Mouse (Mus musculus) intestine, embryonic 15.5 days (tissue): ENCODE data around the gene Tcirg1. TPM values are rescaled to one million over a fixed set of nuclear protein-coding genes. Genes with fewer than 3 reads are reported as not detected.

Source experiments
- ATAC-seq: fragments of 200-750 bp; cut with Nextera tagmentation; 2 replicates; pipeline ENCODE4 v1.8.0; 2017; ENCODE audit warnings: moderate TSS enrichment, moderate library complexity
- H3K27ac ChIP-seq: fragments of 300-500 bp; sonication (generic); 2 replicates; pipeline ENCODE4 v1.5.1; 2015; ENCODE audit warnings: mild to moderate bottlenecking, inconsistent platforms
- H3K27me3 ChIP-seq: fragments of 300-500 bp; sonication (generic); replicated peaks from 2 replicates; pipeline ENCODE4 v1.6.1; 2015; ENCODE audit warnings: inconsistent platforms
- H3K36me3 ChIP-seq: fragments of 300-500 bp; sonication (generic); 2 replicates; pipeline ENCODE4 v1.6.1; 2015; ENCODE audit warnings: inconsistent platforms
- H3K4me1 ChIP-seq: fragments of 300-500 bp; sonication (generic); replicated peaks from 2 replicates; pipeline ENCODE4 v1.6.1; 2015; ENCODE audit warnings: inconsistent platforms
- H3K4me2 ChIP-seq: fragments of 300-500 bp; sonication (generic); replicated peaks from 2 replicates; pipeline ENCODE4 v1.6.1; 2015; ENCODE audit warnings: mild to moderate bottlenecking, inconsistent platforms
- H3K4me3 ChIP-seq: fragments of 300-500 bp; sonication (generic); replicated peaks from 2 replicates; pipeline ENCODE4 v1.5.1; 2015; ENCODE audit warnings: inconsistent platforms
- H3K9ac ChIP-seq: fragments of 300-500 bp; sonication (generic); 2 replicates; pipeline ENCODE4 v1.6.1; 2015; ENCODE audit warnings: inconsistent platforms
- H3K9me3 ChIP-seq: fragments of 300-500 bp; sonication (generic); 2 replicates; pipeline ENCODE4 v1.6.1; 2016; ENCODE audit warnings: inconsistent platforms
- WGBS: fragments of 180-500 bp; shearing (Covaris S2); methylation state at CpG from one replicate; pipeline ENCODE4 v1.1.7; 2015; 5-methylcytosine and 5-hydroxymethylcytosine counted together
- polyA plus RNA-seq: library from polyadenylated mRNA; unstranded; fragments of >200 nt; fragmentation: Nextera tagmentation; extraction: Ambion mirVana; gene quantifications from 2 replicates; pipeline ENCODE4 v1.2.1, GENCODE M21; 2015

The Tcirg1 gene
- polyA plus RNA-seq, 1 experiment from 2014 or later: 50.9 TPM

DNA sequence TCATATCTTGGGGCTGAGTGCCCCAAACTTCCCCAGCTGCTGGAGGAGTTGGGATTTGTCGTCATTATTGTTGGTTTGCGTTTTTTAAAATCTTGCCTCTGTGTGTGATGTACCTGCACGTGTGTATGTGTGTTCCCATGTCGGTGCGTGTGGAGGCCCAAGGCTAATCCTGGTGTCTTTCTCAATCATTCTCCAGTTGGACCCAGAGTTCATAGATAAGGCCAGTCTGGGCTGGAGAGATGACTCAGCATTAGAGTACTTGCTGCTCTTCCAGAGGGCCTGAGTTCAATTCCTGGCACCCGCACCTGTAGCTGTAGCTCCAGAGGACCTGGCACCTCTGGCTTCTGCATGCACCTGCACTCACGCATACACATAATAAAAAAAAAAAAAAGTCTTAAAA, 17.9 kb upstream of the Tcirg1 start:
- Histone ChIP-seq H3K27me3 (no peaks in the 10 kb centered on the region), H3K4me2 (no peak overlapping the region), H3K4me3 (no peak overlapping the region), H3K36me3 (no peaks in the 10 kb centered on the region), H3K27ac (no peak overlapping the region), H3K4me1 (peaks cover 17% of the 10 kb centered on the region), H3K9ac (no peak overlapping the region), H3K9me3 (no peaks in the 10 kb centered on the region)
- 92% methylated on average over 7 of the region's 7 CpGs for WGBS
- ATAC-seq: no peak

DNA sequence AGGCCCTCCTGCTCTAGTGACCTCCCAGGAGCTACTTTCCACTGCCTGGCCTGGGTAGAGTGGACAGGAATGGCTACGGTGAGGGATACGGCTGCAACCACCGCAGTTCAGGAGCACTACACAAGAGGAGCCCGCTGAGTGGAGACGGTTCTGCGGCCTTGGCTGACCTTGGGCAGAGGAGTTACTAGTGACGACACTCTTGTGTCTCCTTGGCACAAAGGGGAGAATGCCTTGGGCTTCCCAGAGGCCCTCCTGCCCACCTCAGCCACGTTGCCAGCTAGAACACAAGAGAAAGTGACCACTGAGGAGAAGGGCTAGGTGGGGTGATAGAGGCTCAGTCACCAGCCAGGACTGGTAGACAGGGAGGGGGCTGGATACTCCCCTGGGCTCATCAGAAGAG, 17.3 kb upstream of the Tcirg1 start:
- ATAC-seq: no peak
- peak overlapping the region; percentile 59; the same call in 1 of the 2 replicates for H3K27ac ChIP-seq
- no peak overlapping the region for H3K4me2 ChIP-seq
- H3K9me3 ChIP-seq: no peaks in the 10 kb centered on the region
- no peaks in the 10 kb centered on the region for H3K36me3 ChIP-seq
- H3K4me3 ChIP-seq: no peak overlapping the region
- 83% methylated on average over 8 of the region's 8 CpGs for WGBS
- peaks cover 10% of the 10 kb centered on the region for H3K4me1 ChIP-seq
- no peaks in the 10 kb centered on the region for H3K27me3 ChIP-seq
- no peak overlapping the region for H3K9ac ChIP-seq

DNA sequence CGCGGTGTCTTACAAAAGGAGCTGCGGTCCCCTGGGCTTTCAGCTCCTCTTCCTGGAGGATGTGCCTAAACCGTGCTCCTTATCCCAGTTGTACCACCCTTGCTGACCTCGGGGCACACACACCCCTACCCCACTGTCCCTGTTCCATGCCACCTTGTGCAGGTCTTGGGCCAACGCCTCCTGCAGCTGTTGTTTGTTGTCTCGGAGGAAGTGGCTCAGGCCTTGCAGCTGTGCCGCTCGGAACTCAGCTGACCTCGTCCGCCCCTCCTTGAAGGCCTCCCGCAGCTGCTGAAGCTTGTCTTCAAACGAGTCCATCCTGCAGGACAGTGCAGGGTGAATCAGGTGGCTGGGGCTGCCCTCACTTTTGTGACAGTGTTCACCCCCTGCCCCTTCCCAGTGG, 16.7 kb upstream of the Tcirg1 start:
- no peaks in the 10 kb centered on the region for H3K36me3 ChIP-seq
- H3K4me1 ChIP-seq: peaks cover 7% of the 10 kb centered on the region
- H3K27ac ChIP-seq: peak overlapping the region; percentile 59
- peak; percentile 35; the same call in 1 of the 2 replicates for ATAC-seq
- H3K9ac ChIP-seq: no peak overlapping the region
- H3K27me3 ChIP-seq: no peaks in the 10 kb centered on the region
- no peak overlapping the region for H3K4me3 ChIP-seq
- no peak overlapping the region for H3K4me2 ChIP-seq
- WGBS: 51% methylated on average over 13 of the region's 13 CpGs
- no peaks in the 10 kb centered on the region for H3K9me3 ChIP-seq

DNA sequence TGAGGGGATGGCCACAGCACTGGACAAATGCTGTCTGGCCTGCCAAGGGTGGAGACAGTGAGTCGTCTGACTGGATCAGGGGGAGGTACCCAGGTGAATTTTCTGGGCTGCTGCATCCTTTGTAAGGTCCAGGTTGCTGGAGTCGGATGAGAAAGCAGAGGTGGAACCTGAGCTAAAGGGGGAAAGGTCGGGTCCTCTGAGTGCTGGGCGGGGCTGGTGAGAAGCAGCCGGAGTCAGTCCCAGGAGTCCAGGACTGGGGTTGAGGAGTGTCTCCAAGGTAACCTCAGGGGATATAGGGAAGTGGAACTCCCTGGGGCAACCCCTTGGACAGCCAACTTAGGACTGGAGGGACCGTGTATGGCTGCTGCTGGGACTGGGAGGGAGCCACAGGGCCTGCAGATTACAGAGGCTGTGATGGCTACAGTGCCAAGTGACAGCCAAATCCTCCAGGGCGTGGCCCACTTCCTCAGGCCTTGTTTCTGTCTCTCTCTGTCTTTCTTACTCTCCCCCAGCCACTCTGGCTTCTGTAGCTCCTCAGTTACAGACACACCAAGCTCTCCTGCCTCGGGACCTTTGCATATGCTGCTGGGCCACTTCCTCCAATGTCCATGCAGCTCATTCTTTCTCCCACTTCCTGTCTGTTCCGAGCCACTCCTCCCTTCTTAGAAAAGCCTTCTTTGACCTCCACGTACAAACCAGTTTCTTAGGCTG, 15.9 kb upstream of the Tcirg1 start:
- Histone ChIP-seq H3K9ac (no peak overlapping the region), H3K27ac (peak overlapping the region; percentile 59; the same call in 1 of the 2 replicates), H3K4me2 (no peak overlapping the region), H3K4me3 (no peak overlapping the region), H3K36me3 (no peaks in the 10 kb centered on the region), H3K9me3 (no peaks in the 10 kb centered on the region), H3K4me1 (peaks cover 7% of the 10 kb centered on the region), H3K27me3 (no peaks in the 10 kb centered on the region)
- peak; percentile 46 for ATAC-seq
- 48% methylated on average over 10 of the region's 10 CpGs for WGBS

DNA sequence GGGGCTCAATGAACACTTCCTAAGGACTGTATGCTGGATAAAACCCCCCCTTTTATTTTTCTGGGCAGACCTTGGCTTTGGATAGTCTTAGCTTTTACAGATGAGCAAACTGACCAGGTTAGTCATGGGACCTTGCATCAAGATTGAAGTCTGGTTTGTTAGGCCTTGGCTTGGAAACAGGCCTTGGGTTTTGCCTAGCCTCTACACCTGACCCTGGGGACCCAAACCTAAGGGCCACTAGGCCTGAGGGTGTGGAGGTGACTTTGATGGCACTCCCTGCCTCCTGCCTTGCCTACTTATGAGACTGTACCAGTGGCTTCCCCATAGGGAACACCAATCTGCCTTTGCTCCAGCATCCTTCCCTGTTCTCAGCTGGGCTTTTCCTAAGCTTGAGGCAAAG, 13.0 kb upstream of the Tcirg1 start:
- no peak overlapping the region for H3K4me3 ChIP-seq
- no peak overlapping the region for H3K27ac ChIP-seq
- no peak overlapping the region for H3K9ac ChIP-seq
- H3K4me1 ChIP-seq: peaks cover 7% of the 10 kb centered on the region
- H3K9me3 ChIP-seq: no peaks in the 10 kb centered on the region
- ATAC-seq: no peak
- H3K27me3 ChIP-seq: no peaks in the 10 kb centered on the region
- H3K4me2 ChIP-seq: no peak overlapping the region
- no peaks in the 10 kb centered on the region for H3K36me3 ChIP-seq

DNA sequence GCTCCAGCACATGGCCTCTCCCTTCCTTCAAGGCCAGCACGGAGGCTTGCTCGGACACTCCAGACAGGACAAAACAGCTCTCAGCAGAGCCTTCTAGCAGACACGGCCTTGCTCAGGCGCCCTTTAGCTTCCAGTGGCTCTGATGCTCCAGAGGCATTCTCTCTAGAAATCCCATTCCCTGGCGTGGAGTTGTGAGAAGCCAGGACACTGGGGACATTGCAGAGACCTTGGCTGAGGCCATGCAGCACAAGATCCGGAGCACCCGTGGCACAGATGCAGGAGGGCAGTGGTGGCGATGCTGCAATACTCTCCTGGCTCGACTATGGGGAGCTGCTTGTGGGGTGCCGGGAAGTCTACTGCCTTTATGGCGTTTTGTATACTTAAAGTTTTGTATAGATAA, 9.8 kb upstream of the Tcirg1 start:
- H3K4me3 ChIP-seq: no peak overlapping the region
- peaks cover 12% of the 10 kb centered on the region for H3K4me1 ChIP-seq
- ATAC-seq: no peak
- no peaks in the 10 kb centered on the region for H3K36me3 ChIP-seq
- H3K27ac ChIP-seq: no peak overlapping the region
- no peak overlapping the region for H3K9ac ChIP-seq
- no peak overlapping the region for H3K4me2 ChIP-seq
- WGBS: 71% methylated on average over 11 of the region's 11 CpGs
- no peaks in the 10 kb centered on the region for H3K27me3 ChIP-seq
- no peaks in the 10 kb centered on the region for H3K9me3 ChIP-seq

DNA sequence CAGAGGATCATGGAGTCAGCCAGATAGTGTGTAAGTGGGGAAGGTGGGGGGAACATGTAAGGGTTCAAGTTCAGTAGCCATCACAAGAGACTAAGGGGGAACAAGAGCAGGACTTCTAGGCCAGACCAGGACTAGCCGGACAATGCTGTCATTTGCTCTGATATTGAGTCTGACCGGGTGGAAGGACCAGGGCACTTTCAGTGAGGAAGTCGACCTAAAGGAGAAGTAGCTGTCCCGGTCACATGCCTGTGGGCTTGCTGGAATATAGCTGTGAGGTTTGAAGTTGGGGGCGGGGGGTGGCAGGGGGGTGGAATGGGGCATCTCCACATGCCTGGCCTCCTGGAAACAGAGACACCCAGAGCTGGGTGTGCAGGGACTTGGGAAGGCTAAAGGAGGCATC, 7.6 kb upstream of the Tcirg1 start:
- H3K9me3 ChIP-seq: no peaks in the 10 kb centered on the region
- H3K4me3 ChIP-seq: no peak overlapping the region
- WGBS: 84% methylated on average over 5 of the region's 5 CpGs
- H3K36me3 ChIP-seq: peaks cover 7% of the 10 kb centered on the region
- ATAC-seq: no peak
- H3K27ac ChIP-seq: no peak overlapping the region
- H3K4me1 ChIP-seq: peaks cover 16% of the 10 kb centered on the region
- H3K9ac ChIP-seq: no peak overlapping the region
- no peaks in the 10 kb centered on the region for H3K27me3 ChIP-seq
- H3K4me2 ChIP-seq: no peak overlapping the region

DNA sequence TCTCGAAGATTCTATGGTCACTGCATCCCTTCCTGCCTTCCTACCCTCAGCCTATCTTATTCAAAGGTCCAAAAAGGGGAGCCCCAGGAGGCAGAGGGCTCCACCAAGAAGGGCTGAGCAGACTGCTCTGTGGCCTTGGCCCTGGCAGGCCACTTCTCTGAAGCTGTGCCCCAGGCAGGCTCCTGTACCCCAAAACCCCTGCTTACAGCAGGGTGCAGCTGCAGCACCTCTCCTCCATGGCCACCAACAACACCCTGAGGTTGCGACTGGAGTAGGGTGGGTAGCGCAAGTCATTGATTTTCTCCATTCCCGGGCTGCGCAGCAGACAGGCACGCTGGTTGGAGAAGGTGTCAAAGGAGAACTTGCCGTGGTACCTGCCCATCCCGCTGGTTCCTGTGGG, 6.8 kb upstream of the Tcirg1 start:
- Histone ChIP-seq H3K9me3 (no peaks in the 10 kb centered on the region), H3K4me2 (peak overlapping the region; percentile 73), H3K4me3 (peak overlapping the region; percentile 69), H3K36me3 (peaks cover 12% of the 10 kb centered on the region), H3K27ac (no peak overlapping the region), H3K27me3 (no peaks in the 10 kb centered on the region), H3K9ac (peak overlapping the region; percentile 44; the same call in 1 of the 2 replicates), H3K4me1 (peaks cover 16% of the 10 kb centered on the region)
- no peak for ATAC-seq
- WGBS: 80% methylated on average over 8 of the region's 8 CpGs

DNA sequence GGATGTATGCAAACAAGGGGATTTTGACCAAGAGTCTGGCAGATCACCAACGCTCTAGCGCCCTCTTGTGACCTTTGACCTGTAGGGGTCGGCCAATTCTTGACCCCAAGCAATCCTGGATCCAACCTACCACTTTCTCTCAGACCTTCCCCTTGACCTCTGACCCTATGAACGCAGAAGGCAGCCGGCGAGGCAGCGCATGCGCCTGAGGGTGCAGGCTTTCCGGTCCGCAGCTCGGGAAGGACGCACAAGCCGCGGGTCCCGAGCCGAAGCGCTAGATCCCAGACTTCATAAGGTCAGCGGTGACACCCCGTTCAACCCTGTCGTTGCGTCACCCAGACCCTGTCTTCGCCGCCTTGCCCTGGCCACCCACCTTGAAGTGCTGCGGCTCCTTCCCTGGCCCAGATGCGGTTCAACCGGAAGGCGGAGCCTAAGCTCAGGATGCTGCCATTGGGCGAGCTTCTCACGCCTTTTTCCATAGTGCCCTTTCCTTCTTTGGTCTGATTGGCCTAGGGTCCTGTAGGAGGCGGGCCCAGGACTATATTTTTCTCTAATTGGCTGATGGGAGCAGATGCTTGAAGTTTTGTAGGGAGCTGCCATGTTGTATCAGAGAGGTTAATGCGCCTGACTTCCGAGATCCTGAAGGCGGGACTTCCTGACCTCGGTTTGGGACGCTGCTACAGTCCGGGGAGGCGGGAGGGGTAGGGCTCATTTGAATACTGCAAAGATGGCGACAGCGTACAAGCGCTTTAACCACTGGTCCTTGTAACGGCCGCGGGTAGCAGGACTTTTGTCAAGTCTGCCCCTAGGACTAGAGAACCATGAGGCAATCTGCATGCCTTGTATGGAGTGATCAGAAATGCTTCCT, 5.6 kb upstream of the Tcirg1 start, which contains the start of gene Ndufs8:
TSS of gene Ndufs8 (minus strand) at position 438 of the 868 bp plus-strand sequence.
- no peaks in the 10 kb centered on the region for H3K27me3 ChIP-seq
- H3K4me2 ChIP-seq: peak within 1 kb of the TSS; percentile 76
- ATAC-seq: peak; percentile 98
- peaks cover 15% of the 10 kb centered on the region for H3K36me3 ChIP-seq
- H3K9me3 ChIP-seq: no peaks in the 10 kb centered on the region
- H3K4me3 ChIP-seq: peak within 1 kb of the TSS; percentile 69
- peaks cover 23% of the 10 kb centered on the region for H3K4me1 ChIP-seq
- H3K9ac ChIP-seq: peak within 1 kb of the TSS; percentile 77
- peak within 1 kb of the TSS; percentile 87 for H3K27ac ChIP-seq
- WGBS: under 1% methylated on average over 43 of the region's 43 CpGs

DNA sequence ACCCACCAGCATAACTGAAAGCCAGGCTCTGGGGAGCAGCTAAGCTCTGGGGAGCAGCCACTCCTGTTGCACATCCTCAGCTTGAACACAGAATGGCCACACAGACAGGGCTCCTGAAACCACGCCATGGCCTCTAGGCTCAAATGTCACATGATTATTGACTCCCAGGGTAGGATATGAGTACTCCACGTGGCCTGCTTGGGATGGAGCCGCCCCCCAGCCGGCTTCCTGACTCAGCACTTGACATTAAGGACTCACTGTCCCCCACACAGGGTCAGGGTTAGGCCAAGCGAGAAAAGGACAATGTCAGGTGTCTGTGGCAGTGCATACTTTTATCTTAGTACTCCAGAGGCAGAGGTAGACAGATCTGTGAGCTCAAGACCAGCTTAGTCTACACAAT, 3.3 kb upstream of the Tcirg1 start:
- WGBS: 87% methylated on average over 5 of the region's 5 CpGs
- Histone ChIP-seq H3K4me2 (no peak overlapping the region), H3K27ac (no peak overlapping the region), H3K4me1 (peaks cover 36% of the 10 kb centered on the region), H3K36me3 (peaks cover 15% of the 10 kb centered on the region), H3K4me3 (no peak overlapping the region), H3K9me3 (no peaks in the 10 kb centered on the region), H3K9ac (no peak overlapping the region), H3K27me3 (no peaks in the 10 kb centered on the region)
- no peak for ATAC-seq

DNA sequence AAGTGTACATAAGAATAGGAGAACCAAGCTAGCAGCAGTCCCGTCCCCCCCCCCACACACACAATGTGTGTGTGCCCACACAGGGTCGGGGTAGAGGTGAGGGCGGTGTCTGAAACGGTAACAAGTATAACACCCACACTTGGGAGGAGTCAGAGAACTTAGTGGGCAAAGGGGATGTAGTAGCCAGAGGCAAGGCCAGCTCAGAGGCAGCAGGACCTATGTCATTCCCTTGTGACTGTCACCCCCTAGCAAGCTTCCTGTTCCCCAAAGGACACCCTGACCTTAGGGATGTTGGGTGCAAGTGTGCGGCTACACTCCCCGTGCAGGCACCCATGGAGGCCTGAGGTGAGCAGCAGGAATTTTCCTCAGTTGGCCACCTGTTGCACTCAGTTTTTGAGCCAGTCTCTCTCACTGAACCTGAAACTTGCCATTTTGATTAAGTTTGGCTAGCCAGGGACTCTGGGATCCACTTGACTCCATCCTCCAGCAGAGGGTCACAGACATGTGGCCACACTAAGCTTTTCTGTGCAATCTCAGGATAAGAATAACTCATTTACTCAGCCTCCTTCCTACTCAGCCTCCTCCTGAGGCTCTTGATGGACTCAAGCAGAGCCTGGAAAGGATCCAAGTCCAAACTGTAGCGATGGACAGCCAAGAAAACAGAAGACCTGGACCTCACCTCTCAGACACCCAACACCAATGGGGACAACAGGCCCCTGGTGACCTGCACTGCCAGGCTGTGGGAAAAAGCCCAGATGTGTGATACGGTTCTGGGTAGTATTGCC, 1.1 kb upstream of the Tcirg1 start:
- Histone ChIP-seq H3K4me3 (peak overlapping the region; percentile 60), H3K27me3 (no peaks in the 10 kb centered on the region), H3K9me3 (no peaks in the 10 kb centered on the region), H3K4me1 (peaks cover 43% of the 10 kb centered on the region), H3K9ac (no peak overlapping the region), H3K27ac (peak overlapping the region; percentile 79), H3K36me3 (peaks cover 24% of the 10 kb centered on the region), H3K4me2 (peak overlapping the region; percentile 85)
- 64% methylated on average over 8 of the region's 8 CpGs for WGBS
- no peak for ATAC-seq

DNA sequence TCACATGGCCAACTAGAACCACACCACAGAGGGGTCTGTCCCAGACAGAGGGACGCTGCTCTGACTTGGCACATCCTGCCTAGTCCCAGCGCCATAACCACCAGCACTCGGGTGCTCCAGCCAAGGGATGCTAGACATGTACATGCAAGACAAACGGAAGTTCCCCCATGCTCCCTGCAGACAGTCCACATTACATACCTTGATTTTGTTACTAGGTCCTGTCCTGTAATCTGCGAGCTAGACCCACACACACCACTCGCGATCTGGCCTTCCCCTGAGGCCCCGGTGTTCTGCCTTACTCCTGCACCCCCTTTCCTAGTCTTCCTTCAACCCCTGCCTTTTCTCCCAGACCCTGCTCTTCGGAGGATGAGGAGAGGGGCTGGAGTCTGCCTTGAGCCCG, 607 bp downstream of the Tcirg1 start:
- Histone ChIP-seq H3K27me3 (no peaks in the 10 kb centered on the region), H3K36me3 (peaks cover 40% of the 10 kb centered on the region), H3K4me2 (peak overlapping the region; percentile 85), H3K4me3 (peak overlapping the region; percentile 60), H3K9me3 (no peaks in the 10 kb centered on the region), H3K9ac (peak overlapping the region; percentile 71), H3K4me1 (peaks cover 34% of the 10 kb centered on the region), H3K27ac (peak overlapping the region; percentile 79)
- WGBS: 26% methylated on average over 10 of the region's 10 CpGs
- no peak for ATAC-seq
